Mouse (Mus musculus): ENCODE results near the gene Ly6g5b. TPM values are rescaled to one million over a fixed set of nuclear protein-coding genes. Genes with fewer than 3 reads are reported as not detected.
"Not testable (repeated sequence)": the region's sequence is repeated elsewhere in the genome, so short reads cannot be mapped to it uniquely, and the experiment has no call there.

Gene Ly6g5b
- polyA plus RNA-seq, 1 experiment from 2014 or later: 1.5 TPM

- no peaks in the 10 kb centered on the region for H3K9me3 ChIP-seq (replicated peaks)
- no peaks in the 10 kb centered on the region for H3K27me3 ChIP-seq
- H3K4me1 ChIP-seq: peaks cover 19% of the 10 kb centered on the region
- H3K9ac ChIP-seq: peak within 1 kb of the TSS; percentile 77
- peak within 1 kb of the TSS; percentile 96 for H3K27ac ChIP-seq
- ATAC-seq (ENCODE audit: low FRiP score): peak; percentile 96
- peak within 1 kb of the TSS; percentile 80 for H3K4me2 ChIP-seq (replicated peaks)
- H3K4me3 ChIP-seq: peak within 1 kb of the TSS; percentile 76
- peaks cover 23% of the 10 kb centered on the region for H3K36me3 ChIP-seq
- WGBS: under 1% methylated on average over 66 of the region's 66 CpGs
These were observed 19.8 kb upstream of the Ly6g5b start, which contains the start of gene Bag6 for GRCm38 (mm10) chr17:35134801-35135590. Gene Bag6 (plus strand): TSS chr17:35135178.

- H3K9me3 ChIP-seq (replicated peaks): no peaks in the 10 kb centered on the region
- H3K4me1 ChIP-seq: peaks cover 24% of the 10 kb centered on the region
- WGBS: 95% methylated on average over 7 of the region's 7 CpGs
- H3K27me3 ChIP-seq: no peaks in the 10 kb centered on the region
- no peak for ATAC-seq (ENCODE audit: low FRiP score)
- no peak overlapping the region for H3K9ac ChIP-seq
- no peak overlapping the region for H3K4me3 ChIP-seq
- no peak overlapping the region for H3K4me2 ChIP-seq (replicated peaks)
- peaks cover 10% of the 10 kb centered on the region for H3K36me3 ChIP-seq
- no peak overlapping the region for H3K27ac ChIP-seq
These were observed 18.3 kb upstream of the Ly6g5b start for GRCm38 (mm10) chr17:35133517-35133916.

GRCm38 (mm10) chr17:35132174-35132560 is 16.9 kb upstream of the Ly6g5b start:
- WGBS: 84% methylated on average over 3 of the region's 3 CpGs
- no peak overlapping the region for H3K27ac ChIP-seq
- peaks cover 8% of the 10 kb centered on the region; the same call in 1 of the 2 replicates for H3K36me3 ChIP-seq
- no peak for ATAC-seq (ENCODE audit: low FRiP score)
- H3K4me2 ChIP-seq (replicated peaks): no peak overlapping the region
- H3K27me3 ChIP-seq: no peaks in the 10 kb centered on the region
- no peaks in the 10 kb centered on the region for H3K9me3 ChIP-seq (replicated peaks)
- no peak overlapping the region for H3K9ac ChIP-seq
- H3K4me3 ChIP-seq: no peak overlapping the region
- peaks cover 24% of the 10 kb centered on the region for H3K4me1 ChIP-seq

- H3K27ac ChIP-seq: no peak within 1 kb of the TSS
- H3K4me3 ChIP-seq: no peak within 1 kb of the TSS
- H3K9ac ChIP-seq: no peak within 1 kb of the TSS
- ATAC-seq (ENCODE audit: low FRiP score): no peak
- H3K27me3 ChIP-seq: no peaks in the 10 kb centered on the region
- H3K4me2 ChIP-seq (replicated peaks): no peak within 1 kb of the TSS
- 82% methylated on average over 15 of the region's 15 CpGs for WGBS
- peaks cover 24% of the 10 kb centered on the region for H3K4me1 ChIP-seq
- H3K36me3 ChIP-seq: peaks cover 8% of the 10 kb centered on the region; the same call in 1 of the 2 replicates
- H3K9me3 ChIP-seq (replicated peaks): no peaks in the 10 kb centered on the region
These were observed 16.4 kb upstream of the Ly6g5b start, which contains the start of gene Apom for GRCm38 (mm10) chr17:35131500-35132173. Gene Apom (minus strand): TSS chr17:35132050.

DNA sequence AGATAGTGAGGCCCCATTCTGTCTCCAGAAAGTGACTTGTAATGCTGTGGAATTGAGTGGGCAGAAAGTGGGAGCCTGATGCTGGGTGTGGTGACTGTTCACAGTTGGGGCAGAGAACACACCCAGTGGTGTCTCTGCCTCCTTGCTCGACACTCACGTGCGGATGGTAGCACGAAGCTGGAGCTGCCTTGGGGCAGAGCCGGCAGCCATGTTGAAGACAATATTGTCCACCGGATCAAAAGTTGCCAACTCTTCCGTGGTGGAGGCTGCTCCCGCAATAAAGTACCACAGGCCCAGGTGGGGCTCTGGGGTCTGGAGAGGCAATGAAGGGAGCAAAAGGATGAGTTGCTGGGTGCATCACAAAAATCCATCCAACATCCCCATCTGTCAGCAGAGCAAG is 15.8 kb upstream of the Ly6g5b start:
- Histone ChIP-seq H3K27me3 (no peaks in the 10 kb centered on the region), H3K36me3 (peaks cover 8% of the 10 kb centered on the region; the same call in 1 of the 2 replicates), H3K4me2 (replicated peaks) (no peak overlapping the region), H3K4me3 (no peak overlapping the region), H3K4me1 (peaks cover 22% of the 10 kb centered on the region), H3K27ac (no peak overlapping the region), H3K9me3 (replicated peaks) (no peaks in the 10 kb centered on the region), H3K9ac (no peak overlapping the region)
- WGBS: 90% methylated on average over 8 of the region's 8 CpGs
- ATAC-seq (ENCODE audit: low FRiP score): no peak

DNA sequence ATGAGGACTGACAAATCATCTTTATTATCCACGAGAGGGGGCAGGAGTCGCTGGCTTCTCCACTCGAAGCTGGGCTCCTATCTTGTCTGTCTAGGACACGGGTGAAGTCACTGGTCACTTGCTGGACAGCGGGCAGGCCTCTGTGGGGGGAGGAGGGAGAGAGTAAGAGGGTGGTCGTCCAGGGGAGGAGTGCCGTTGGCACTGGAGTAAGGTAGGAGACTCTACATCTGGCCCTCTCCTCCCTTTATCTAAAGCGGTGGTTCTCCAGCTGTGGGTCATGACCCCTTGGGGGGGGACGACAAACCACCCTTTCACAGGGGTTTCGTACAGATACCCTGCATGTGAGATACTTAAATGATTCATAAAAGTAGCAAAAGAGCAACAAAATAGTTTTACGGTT is 13.8 kb upstream of the Ly6g5b start:
- no peak overlapping the region for H3K4me2 ChIP-seq (replicated peaks)
- H3K36me3 ChIP-seq: peaks cover 17% of the 10 kb centered on the region; the same call in 1 of the 2 replicates
- H3K27me3 ChIP-seq: no peaks in the 10 kb centered on the region
- peak overlapping the region; percentile 8; the same call in 1 of the 2 replicates for H3K9ac ChIP-seq
- peaks cover 29% of the 10 kb centered on the region for H3K4me1 ChIP-seq
- ATAC-seq (ENCODE audit: low FRiP score): no peak
- WGBS: 64% methylated on average over 11 of the region's 11 CpGs
- H3K4me3 ChIP-seq: no peak overlapping the region
- H3K27ac ChIP-seq: no peak overlapping the region
- H3K9me3 ChIP-seq (replicated peaks): no peaks in the 10 kb centered on the region

DNA sequence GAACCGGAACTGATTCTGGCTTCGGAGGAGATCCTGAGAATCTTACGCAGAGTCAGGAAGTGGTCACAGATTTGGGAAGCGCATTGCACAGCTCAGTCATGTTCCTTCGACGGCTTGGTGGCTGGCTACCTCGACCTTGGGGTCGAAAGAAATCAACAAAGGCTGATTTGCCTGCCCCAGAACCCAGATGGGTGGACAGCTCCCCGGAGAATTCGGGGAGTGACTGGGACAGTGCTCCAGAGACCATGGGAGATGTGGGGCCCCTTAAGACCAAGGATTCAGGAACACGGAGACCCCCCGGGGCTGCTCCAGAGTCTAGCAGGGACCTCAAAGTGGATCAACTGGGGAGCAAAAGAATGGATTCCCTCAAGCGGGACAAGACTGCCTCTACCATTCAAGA is 11.8 kb upstream of the Ly6g5b start:
- 71% methylated on average over 13 of the region's 13 CpGs for WGBS
- peak overlapping the region; percentile 81; the same call in 1 of the 2 replicates for H3K9ac ChIP-seq
- H3K9me3 ChIP-seq (replicated peaks): no peaks in the 10 kb centered on the region
- no peaks in the 10 kb centered on the region for H3K27me3 ChIP-seq
- peaks cover 36% of the 10 kb centered on the region for H3K4me1 ChIP-seq
- H3K27ac ChIP-seq: no peak overlapping the region
- peak overlapping the region; percentile 62 for H3K4me2 ChIP-seq (replicated peaks)
- peak overlapping the region; percentile 56 for H3K4me3 ChIP-seq
- no peak for ATAC-seq (ENCODE audit: low FRiP score)
- peaks cover 22% of the 10 kb centered on the region; the same call in 1 of the 2 replicates for H3K36me3 ChIP-seq

DNA sequence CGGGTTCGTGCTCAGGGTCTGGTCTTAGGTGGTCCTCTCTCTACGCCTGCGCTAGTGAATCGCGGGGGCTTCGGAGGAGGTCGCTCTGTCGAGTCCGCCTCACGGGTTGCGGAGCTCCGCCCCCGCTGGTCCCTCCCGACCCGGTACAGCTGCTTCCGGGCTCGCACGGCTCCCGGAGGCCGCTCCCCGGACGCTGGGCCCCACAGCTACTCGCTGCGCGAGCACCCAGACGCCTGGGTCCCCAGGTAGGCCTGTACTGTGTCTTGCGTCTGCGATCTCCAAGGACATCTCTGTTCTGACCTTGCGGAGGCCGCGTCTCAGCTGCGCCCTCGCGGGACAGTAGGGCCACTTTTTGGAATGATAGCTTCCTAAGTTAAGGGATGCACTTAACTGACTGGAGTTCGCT is 11.0 kb upstream of the Ly6g5b start, which contains the start of gene D17H6S53E:
D17H6S53E (plus strand) TSS at position 168 of the 406 bp plus-strand sequence.
- H3K27me3 ChIP-seq: no peaks in the 10 kb centered on the region
- peak within 1 kb of the TSS; percentile 56 for H3K4me3 ChIP-seq
- under 1% methylated on average over 36 of the region's 36 CpGs for WGBS
- H3K4me2 ChIP-seq (replicated peaks): peak within 1 kb of the TSS; percentile 62
- H3K9me3 ChIP-seq (replicated peaks): no peaks in the 10 kb centered on the region
- peaks cover 36% of the 10 kb centered on the region for H3K4me1 ChIP-seq
- H3K27ac ChIP-seq: peak within 1 kb of the TSS; percentile 49
- H3K36me3 ChIP-seq: peaks cover 22% of the 10 kb centered on the region; the same call in 1 of the 2 replicates
- peak within 1 kb of the TSS; percentile 81 for H3K9ac ChIP-seq
- peak; percentile 39; the same call in 1 of the 2 replicates for ATAC-seq (ENCODE audit: low FRiP score)

GRCm38 (mm10) chr17:35125578-35125977 is 10.3 kb upstream of the Ly6g5b start:
- Histone ChIP-seq H3K9me3 (replicated peaks) (no peaks in the 10 kb centered on the region), H3K9ac (peak overlapping the region; percentile 81; the same call in 1 of the 2 replicates), H3K27me3 (no peaks in the 10 kb centered on the region), H3K4me2 (replicated peaks) (peak overlapping the region; percentile 62), H3K4me1 (peaks cover 37% of the 10 kb centered on the region), H3K36me3 (peaks cover 22% of the 10 kb centered on the region; the same call in 1 of the 2 replicates), H3K4me3 (peak overlapping the region; percentile 56), H3K27ac (no peak overlapping the region)
- 32% methylated on average over 6 of the region's 6 CpGs for WGBS
- no peak for ATAC-seq (ENCODE audit: low FRiP score)

GRCm38 (mm10) chr17:35125081-35125480 is 9.9 kb upstream of the Ly6g5b start:
- Histone ChIP-seq H3K4me2 (replicated peaks) (no peak overlapping the region), H3K9ac (no peak overlapping the region), H3K27ac (no peak overlapping the region), H3K9me3 (replicated peaks) (no peaks in the 10 kb centered on the region), H3K4me1 (peaks cover 42% of the 10 kb centered on the region), H3K27me3 (no peaks in the 10 kb centered on the region), H3K4me3 (no peak overlapping the region), H3K36me3 (peaks cover 22% of the 10 kb centered on the region; the same call in 1 of the 2 replicates)
- 95% methylated on average over 1 of the region's 1 CpGs for WGBS
- ATAC-seq (ENCODE audit: low FRiP score): no peak

DNA sequence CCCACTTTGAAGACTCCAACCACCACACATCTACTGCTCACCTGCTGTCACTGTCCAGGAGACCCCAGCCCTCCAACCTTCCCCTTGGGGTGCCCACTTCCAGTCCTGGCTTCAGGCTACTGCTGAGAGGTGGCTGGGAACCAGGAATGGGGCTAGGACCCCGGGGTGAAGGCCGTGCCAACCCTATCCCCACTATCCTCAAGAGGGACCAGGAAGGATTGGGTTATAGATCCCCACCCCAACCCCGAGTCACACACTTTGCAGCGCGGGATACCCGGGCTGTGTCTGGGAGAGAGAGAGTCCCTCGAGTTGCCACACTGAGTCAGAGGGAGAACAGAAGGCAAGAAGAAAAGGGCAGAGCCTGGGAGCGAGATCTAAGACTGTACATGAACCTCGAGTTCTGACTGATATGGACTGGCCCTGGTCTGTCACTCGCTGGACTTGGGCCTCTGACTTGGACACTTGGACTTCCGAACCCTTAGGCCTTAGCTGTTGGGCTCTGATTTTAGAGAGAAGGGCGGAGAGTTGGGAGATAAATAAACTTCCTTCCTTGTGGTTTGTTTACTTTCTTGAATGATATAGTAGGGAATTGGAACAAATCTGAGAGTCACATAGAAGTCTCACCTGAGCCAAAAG is 9.2 kb upstream of the Ly6g5b start:
- H3K9me3 ChIP-seq (replicated peaks); H3K9ac ChIP-seq; H3K27ac ChIP-seq; H3K27me3 ChIP-seq; H3K4me3 ChIP-seq; H3K4me2 ChIP-seq (replicated peaks); ATAC-seq (ENCODE audit: low FRiP score): not testable (repeated sequence)
- WGBS: 90% methylated on average over 12 of the region's 12 CpGs
- H3K36me3 ChIP-seq: peaks cover 22% of the 10 kb centered on the region; the same call in 1 of the 2 replicates
- peaks cover 47% of the 10 kb centered on the region for H3K4me1 ChIP-seq

DNA sequence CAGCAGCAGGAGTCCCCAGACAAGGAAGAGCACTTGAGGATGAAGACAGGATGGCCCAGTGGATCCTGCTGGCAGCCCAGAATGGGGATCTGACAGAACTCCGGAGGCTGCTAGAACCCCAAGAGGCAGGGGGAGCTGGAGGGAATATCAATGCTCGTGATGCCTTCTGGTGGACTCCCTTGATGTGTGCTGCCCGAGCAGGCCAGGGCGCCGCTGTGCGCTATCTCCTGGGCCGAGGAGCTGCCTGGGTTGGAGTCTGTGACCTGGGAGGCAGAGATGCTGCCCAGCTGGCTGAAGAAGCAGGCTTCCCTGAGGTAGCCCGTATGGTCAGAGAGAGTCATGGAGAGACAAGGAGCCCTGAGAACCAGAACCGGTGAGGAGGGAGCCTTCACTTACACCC is 8.1 kb upstream of the Ly6g5b start:
- not testable (repeated sequence) for ATAC-seq (ENCODE audit: low FRiP score); H3K27ac ChIP-seq; H3K9me3 ChIP-seq (replicated peaks); H3K4me2 ChIP-seq (replicated peaks); H3K4me3 ChIP-seq; H3K9ac ChIP-seq; H3K27me3 ChIP-seq
- H3K36me3 ChIP-seq: peaks cover 27% of the 10 kb centered on the region
- WGBS: 92% methylated on average over 9 of the region's 9 CpGs
- H3K4me1 ChIP-seq: peaks cover 40% of the 10 kb centered on the region
